Mouse (Mus musculus): ENCODE measurements around the gene Duox1. TPM values are rescaled to one million over a fixed set of nuclear protein-coding genes. Genes with fewer than 3 reads are reported as not detected.

Duox1 gene
- polyA plus RNA-seq, 1 experiment, result not detected

DNA sequence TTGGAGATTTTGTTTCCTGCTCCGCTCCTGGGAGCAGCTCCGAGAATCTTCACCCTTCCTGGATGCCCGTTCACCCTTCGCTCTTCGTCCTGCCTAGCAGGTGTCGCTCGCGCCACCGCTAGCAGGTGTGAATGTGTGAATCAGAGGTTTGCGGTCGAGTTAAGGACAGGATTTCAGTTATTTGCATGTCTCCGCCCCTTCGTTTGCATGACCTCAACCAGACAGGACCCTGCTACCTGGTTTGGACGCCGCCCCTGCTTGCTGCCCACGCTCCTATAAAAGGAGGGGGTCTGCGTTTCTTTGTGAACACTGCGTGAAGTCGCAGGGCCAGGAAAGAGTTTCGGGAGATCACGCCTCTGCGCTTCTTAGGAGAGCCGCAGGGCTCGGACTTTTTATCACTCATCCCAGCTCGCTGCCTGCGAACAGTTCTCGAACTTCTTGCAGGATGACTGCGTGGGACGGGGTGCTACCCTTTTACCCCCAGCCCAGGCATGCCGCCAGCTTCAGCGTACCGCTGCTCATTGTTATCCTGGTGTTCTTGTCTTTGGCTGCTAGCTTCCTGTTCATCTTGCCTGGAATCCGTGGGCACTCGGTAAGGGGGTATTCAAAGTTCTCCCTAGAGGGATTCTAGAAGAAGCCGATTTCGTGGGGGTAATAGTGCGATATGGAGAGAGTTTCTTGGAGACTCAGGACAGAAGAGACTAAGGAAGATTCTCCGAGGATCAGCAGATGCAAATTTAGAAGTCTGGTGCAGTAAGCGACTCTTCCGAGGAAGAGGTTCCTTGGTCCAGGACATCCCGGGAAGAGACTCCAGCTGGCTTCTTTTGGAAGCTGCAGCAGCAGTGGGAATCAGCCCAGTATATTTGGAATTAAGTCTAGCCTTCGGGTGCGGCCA, 16.6 kb upstream of the Duox1 start, which contains the start of gene Duoxa2:
Duoxa2 (plus strand) TSS at position 305 of the 895 bp plus-strand sequence.
- TF ChIP-seq GATA1 (IDR thresholded peaks at IDR 0.05; ENCODE audit: low read length), result no peak
- no peak for TF ChIP-seq TAL1 (IDR thresholded peaks at IDR 0.05; ENCODE audit: low read length)

DNA sequence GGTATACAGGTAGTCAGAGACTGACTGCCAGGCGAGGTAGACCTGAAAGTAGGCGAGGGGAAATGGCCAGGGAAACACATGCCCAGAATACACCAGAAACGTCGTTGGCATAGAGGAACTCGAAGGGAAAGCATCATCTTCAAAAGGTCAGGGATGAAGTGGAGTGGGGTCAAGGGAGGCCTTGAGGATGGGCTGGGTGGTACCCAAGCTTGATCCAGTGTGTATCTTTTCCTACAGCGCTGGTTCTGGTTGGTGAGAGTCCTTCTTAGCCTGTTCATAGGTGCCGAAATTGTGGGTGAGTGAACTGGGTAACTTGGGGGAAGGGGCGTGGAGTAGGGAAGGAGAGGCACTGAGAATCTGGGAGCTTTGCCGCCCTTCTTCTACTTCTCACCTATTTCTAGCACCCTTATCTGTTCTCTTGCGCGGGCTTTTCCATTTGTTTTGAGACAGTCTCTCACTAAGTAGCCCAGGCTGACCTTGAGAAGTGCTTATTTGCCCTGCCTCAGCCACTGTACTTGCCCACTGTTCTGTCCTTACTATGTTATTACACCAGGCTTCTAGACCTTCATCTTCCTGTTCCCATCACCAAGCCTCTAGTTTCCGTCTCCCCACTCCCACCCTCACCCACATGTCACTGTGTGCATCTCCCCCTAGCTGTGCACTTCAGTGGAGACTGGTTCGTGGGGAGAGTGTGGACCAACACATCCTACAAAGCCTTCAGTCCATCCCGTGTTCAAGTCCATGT, 15.4 kb upstream of the Duox1 start:
- peaks cover 90% of the 10 kb centered on the region for H3K27me3 ChIP-seq (ENCODE audit: control insufficient read depth)
- peaks cover 7% of the 10 kb centered on the region; the same call in 1 of the 2 replicates for H3K9me3 ChIP-seq (ENCODE audit: control insufficient read depth, low read length)
- H3K36me3 ChIP-seq (ENCODE audit: control insufficient read depth), result no peaks in the 10 kb centered on the region
- no peak overlapping the region for H3K4me3 ChIP-seq (replicated peaks)
- TF ChIP-seq GATA1 (IDR thresholded peaks at IDR 0.05; ENCODE audit: low read length) (no peak), TAL1 (IDR thresholded peaks at IDR 0.05; ENCODE audit: low read length) (no peak)
- no peaks in the 10 kb centered on the region for H3K4me1 ChIP-seq (ENCODE audit: control insufficient read depth)

More for the DNA sequence above, 16.6 kb upstream of the Duox1 start, which contains the start of gene Duoxa2:
- Histone ChIP-seq H3K4me3 (replicated peaks) (no peak within 1 kb of the TSS), H3K27me3 (ENCODE audit: control insufficient read depth) (peaks cover 92% of the 10 kb centered on the region), H3K9me3 (ENCODE audit: control insufficient read depth, low read length) (peaks cover 7% of the 10 kb centered on the region; the same call in 1 of the 2 replicates), H3K4me1 (ENCODE audit: control insufficient read depth) (no peaks in the 10 kb centered on the region), H3K36me3 (ENCODE audit: control insufficient read depth) (no peaks in the 10 kb centered on the region)

DNA sequence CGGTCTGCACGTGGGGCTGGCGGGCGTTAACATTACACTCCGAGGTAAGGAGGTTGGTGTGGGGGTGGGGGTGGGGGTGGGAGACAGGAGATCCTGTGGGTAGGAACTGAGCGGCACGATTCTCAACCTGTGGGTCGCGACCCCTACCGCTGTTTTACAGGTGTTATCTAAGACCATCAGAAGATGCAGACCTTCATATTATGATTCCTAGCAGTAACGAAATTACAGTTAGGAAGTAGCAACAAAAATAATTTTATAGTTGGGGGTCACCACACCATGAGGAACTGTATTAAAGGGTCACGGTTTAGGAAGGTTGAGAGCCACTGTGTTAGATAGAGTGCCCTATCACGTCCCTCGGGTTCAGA, 14.8 kb upstream of the Duox1 start:
- no peak overlapping the region for H3K4me3 ChIP-seq (replicated peaks)
- no peaks in the 10 kb centered on the region for H3K36me3 ChIP-seq (ENCODE audit: control insufficient read depth)
- H3K9me3 ChIP-seq (ENCODE audit: control insufficient read depth, low read length), result peaks cover 7% of the 10 kb centered on the region; the same call in 1 of the 2 replicates
- no peaks in the 10 kb centered on the region for H3K4me1 ChIP-seq (ENCODE audit: control insufficient read depth)
- TF ChIP-seq TAL1 (IDR thresholded peaks at IDR 0.05; ENCODE audit: low read length), result no peak
- no peak for TF ChIP-seq GATA1 (IDR thresholded peaks at IDR 0.05; ENCODE audit: low read length)
- peaks cover 87% of the 10 kb centered on the region for H3K27me3 ChIP-seq (ENCODE audit: control insufficient read depth)

DNA sequence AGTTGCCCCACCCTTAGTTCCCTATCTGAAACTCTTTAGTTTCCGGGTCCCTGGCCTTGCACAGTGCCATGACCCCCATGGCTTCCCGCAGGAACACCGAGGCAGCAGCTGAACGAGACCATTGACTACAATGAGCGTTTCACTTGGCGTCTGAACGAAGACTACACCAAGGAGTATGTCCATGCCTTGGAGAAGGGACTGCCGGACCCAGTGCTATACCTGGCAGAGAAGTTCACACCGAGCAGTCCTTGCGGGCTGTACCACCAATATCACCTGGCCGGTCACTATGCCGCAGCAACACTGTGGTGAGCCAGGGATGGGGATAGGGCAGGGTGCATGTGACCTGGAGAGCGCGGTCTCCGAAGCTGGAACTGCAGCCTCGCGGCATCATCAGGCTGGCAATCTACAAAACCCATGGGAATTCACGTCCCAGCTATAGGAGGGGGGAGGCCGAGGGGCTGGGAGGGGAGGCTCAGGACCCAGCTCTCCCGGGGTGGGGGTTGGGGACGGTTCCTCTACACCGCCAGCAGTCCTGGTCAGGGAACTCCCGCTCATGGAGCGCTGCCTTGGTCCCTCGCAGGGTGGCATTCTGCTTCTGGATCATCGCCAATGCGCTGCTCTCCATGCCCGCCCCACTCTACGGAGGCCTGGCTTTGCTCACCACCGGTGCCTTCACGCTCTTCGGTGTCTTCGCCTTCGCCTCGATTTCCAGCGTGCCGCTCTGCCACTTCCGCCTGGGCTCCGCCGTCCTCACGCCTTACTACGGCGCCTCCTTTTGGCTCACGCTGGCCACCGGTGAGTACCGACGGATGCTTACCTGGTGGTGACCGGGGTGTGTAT, 14.2 kb upstream of the Duox1 start:
- peaks cover 7% of the 10 kb centered on the region; the same call in 1 of the 2 replicates for H3K9me3 ChIP-seq (ENCODE audit: control insufficient read depth, low read length)
- no peak overlapping the region for H3K4me3 ChIP-seq (replicated peaks)
- H3K36me3 ChIP-seq (ENCODE audit: control insufficient read depth), result no peaks in the 10 kb centered on the region
- no peak for TF ChIP-seq GATA1 (IDR thresholded peaks at IDR 0.05; ENCODE audit: low read length)
- no peak for TF ChIP-seq TAL1 (IDR thresholded peaks at IDR 0.05; ENCODE audit: low read length)
- peaks cover 87% of the 10 kb centered on the region for H3K27me3 ChIP-seq (ENCODE audit: control insufficient read depth)
- no peaks in the 10 kb centered on the region for H3K4me1 ChIP-seq (ENCODE audit: control insufficient read depth)

DNA sequence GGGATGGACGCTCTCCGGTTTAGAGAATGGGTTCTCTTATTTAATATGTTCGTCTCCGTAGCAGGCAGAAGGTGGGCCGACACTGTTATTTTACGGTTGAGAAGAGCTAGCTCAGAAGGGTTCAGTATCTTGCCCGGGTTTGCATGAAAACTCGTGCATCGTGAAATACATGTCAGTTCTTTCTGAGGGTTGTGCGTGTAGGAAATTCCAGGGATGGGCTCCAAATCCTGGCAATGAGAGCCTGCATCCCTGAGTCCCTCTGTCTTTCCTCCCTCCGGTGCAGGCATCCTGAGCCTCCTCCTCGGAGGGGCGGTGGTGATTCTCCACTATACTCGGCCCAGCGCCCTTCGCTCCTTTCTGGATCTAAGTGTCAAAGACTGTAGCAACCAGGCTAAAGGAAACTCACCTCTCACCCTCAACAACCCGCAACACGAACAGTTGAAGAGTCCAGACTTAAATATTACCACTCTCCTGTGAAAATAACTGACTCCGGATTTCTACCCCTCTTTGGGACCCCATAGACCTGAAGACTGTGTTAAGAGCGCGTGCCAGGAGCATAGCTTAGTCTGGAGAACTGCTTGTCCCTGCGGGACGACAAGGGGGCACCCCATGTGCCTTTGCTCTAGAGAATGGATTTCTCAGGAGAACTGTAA, 13.4 kb upstream of the Duox1 start:
- Histone ChIP-seq H3K36me3 (ENCODE audit: control insufficient read depth) (no peaks in the 10 kb centered on the region), H3K4me1 (ENCODE audit: control insufficient read depth) (no peaks in the 10 kb centered on the region), H3K27me3 (ENCODE audit: control insufficient read depth) (peaks cover 88% of the 10 kb centered on the region), H3K4me3 (replicated peaks) (no peak overlapping the region), H3K9me3 (ENCODE audit: control insufficient read depth, low read length) (peaks cover 7% of the 10 kb centered on the region; the same call in 1 of the 2 replicates)
- TF ChIP-seq TAL1 (IDR thresholded peaks at IDR 0.05; ENCODE audit: low read length), result no peak
- no peak for TF ChIP-seq GATA1 (IDR thresholded peaks at IDR 0.05; ENCODE audit: low read length)

DNA sequence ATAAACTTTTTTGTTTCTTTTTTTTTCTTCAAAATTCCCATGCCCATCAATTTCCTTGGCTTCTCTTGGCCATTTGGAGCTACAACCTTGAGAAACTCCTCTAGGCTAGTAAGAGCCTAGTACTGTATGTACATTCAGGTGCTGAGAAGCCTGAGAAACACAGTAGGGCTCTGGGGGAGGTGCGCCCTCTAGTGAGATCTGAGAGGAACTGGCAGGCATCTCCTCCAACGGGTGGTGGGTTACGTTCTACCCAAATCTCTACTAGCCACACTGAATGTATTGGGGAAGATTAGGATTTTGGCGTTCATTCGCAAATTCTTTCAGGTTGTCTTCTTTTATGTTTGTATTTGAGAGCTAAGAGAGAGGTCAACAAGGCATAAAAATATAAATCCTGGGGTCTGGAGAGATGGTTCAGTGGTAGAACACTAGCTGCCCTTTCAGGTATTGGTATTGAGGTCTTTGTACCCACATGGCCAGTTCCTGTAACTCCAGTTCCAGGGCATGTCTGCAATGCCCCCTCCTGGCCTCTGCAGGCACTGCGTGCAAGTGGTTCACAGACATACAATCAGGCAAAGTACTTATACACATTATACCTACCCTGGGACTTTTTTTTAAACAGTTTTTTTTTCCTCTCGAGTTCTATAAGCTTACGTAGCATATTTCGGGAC, 12.8 kb upstream of the Duox1 start:
- TF ChIP-seq TAL1 (IDR thresholded peaks at IDR 0.05; ENCODE audit: low read length) (no peak), GATA1 (IDR thresholded peaks at IDR 0.05; ENCODE audit: low read length) (no peak)

DNA sequence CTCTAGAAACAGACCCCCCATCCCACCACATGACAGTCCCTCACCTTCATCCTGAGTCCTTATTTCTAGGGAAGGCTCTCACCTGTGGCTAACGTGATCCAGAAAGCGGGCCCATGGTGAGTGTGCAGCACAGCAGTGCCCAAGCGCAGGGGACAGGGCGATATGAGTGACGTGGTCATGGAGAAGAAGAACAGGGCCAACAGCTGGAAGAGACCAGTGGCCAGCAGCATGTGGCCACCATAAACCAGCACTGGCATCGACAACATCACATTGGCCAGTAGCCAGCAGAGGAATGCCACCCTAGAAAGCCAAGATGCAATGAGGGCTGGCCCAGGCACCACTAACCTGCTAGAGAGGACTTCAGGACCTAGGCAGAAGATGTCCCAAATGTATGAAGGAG, 10.9 kb upstream of the Duox1 start:
- H3K9me3 ChIP-seq (ENCODE audit: control insufficient read depth, low read length), result peaks cover 2% of the 10 kb centered on the region; the same call in 1 of the 2 replicates
- no peaks in the 10 kb centered on the region for H3K4me1 ChIP-seq (ENCODE audit: control insufficient read depth)
- no peaks in the 10 kb centered on the region for H3K36me3 ChIP-seq (ENCODE audit: control insufficient read depth)
- H3K27me3 ChIP-seq (ENCODE audit: control insufficient read depth), result peaks cover 82% of the 10 kb centered on the region
- no peak for TF ChIP-seq GATA1 (IDR thresholded peaks at IDR 0.05; ENCODE audit: low read length)
- no peak for TF ChIP-seq TAL1 (IDR thresholded peaks at IDR 0.05; ENCODE audit: low read length)
- no peak overlapping the region for H3K4me3 ChIP-seq (replicated peaks)

More for the DNA sequence above, 12.8 kb upstream of the Duox1 start:
- Histone ChIP-seq H3K36me3 (ENCODE audit: control insufficient read depth) (no peaks in the 10 kb centered on the region), H3K4me3 (replicated peaks) (no peak overlapping the region), H3K4me1 (ENCODE audit: control insufficient read depth) (no peaks in the 10 kb centered on the region), H3K27me3 (ENCODE audit: control insufficient read depth) (peaks cover 88% of the 10 kb centered on the region), H3K9me3 (ENCODE audit: control insufficient read depth, low read length) (peaks cover 6% of the 10 kb centered on the region; the same call in 1 of the 2 replicates)

All from erythroblast, embryonic 14.5 days (primary cell).